In the genomic region with DNA sequence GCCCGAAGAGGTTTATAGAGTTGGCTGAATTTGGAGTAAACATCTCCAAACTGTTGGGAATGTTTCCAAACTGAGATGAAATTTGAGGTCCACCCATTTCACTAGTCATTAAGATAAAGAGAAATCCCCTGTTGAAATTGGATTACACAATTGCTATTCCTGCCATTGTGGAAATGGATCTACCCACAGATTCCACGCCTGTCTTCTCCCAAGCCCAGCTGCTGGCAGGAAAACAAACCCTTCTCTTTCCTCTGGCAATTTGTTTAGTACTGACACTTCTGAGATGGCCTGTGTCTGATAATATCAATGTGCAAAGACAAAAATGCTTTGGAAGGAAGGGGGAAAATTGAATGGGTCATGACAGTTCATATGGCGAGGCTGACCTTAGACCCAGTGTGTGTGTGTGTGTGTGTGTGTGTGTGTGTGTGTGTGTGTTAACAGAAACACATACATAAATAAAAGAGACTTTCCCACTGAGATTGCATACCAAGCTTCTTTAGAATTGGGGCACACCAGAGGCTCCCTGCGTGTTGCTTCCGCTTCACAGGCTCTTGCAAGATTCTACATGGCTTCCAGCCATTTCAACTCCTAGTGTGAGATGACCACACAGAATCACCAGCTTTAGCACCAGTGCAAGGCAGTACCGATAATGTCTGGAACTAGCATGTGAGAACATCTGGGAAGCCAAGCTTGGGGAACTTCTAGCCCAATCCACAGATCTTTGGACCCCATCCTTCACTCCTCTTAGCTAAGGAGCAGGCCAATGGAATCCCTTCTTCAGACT, we compare ENCODE assay signal across 19 mouse cellular contexts.
DNase-seq lines count a peak whose midpoint lies in the region; ATAC-seq lines count a peak whose summit lies in the region.
"Had no signal": no experiment of that assay in that cellular context is flagged by ENCODE, and none has a peak within 500 bp of the region (broad histone marks: within the 10 kb centered on the region; RNA-seq: fewer than 3 reads in every experiment).

No protein-coding gene starts in this region.

- no peak overlapping the region for H3K4me3 ChIP-seq in intestine, embryonic 16.5 days (ENCODE audit: low read length)
- no peak overlapping the region for H3K4me3 ChIP-seq in intestine, embryonic 15.5 days (replicated peaks)
- H3K4me3 ChIP-seq in neural tube, embryonic 15.5 days (replicated peaks) = no peak overlapping the region
- H3K4me3 ChIP-seq: hindbrain, embryonic 10.5 days; liver, embryonic 15.5 days; midbrain, embryonic 13.5 days; stomach, embryonic 15.5 days had no signal

- no peaks in the 10 kb centered on the region for H3K4me1 ChIP-seq in intestine, embryonic 16.5 days (ENCODE audit: control insufficient read depth, insufficient read depth, low read length)
- H3K4me1 ChIP-seq in intestine, embryonic 15.5 days (replicated peaks) = no peaks in the 10 kb centered on the region
- H3K4me1 ChIP-seq in neural tube, embryonic 15.5 days = no peaks in the 10 kb centered on the region
- H3K4me1 ChIP-seq: liver, embryonic 15.5 days; midbrain, embryonic 13.5 days; stomach, embryonic 15.5 days had no signal

- ATAC-seq in intestine, embryonic 16.5 days = peak; percentile 18; the same call in 1 of the 2 replicates
- no peak for ATAC-seq in intestine, embryonic 15.5 days
- ATAC-seq in neural tube, embryonic 15.5 days (ENCODE audit: low FRiP score) = no peak
- ATAC-seq: forebrain, embryonic 14.5 days; inflammation-experienced regulatory T-cells, adult 6 months; midbrain, embryonic 13.5 days had no signal

- H3K36me3 ChIP-seq in intestine, embryonic 16.5 days (ENCODE audit: control insufficient read depth, insufficient read depth, low read length) = no peaks in the 10 kb centered on the region
- H3K36me3 ChIP-seq in intestine, embryonic 15.5 days = no peaks in the 10 kb centered on the region
- no peaks in the 10 kb centered on the region for H3K36me3 ChIP-seq in neural tube, embryonic 15.5 days
- H3K36me3 ChIP-seq: G1E; hindbrain, embryonic 10.5 days; liver, embryonic 15.5 days; midbrain, embryonic 13.5 days; stomach, embryonic 15.5 days had no signal

- no peaks in the 10 kb centered on the region for H3K27me3 ChIP-seq in intestine, embryonic 16.5 days (replicated peaks; ENCODE audit: control insufficient read depth, insufficient read depth, low read length)
- no peaks in the 10 kb centered on the region for H3K27me3 ChIP-seq in intestine, embryonic 15.5 days (replicated peaks)
- peaks cover 6% of the 10 kb centered on the region; the same call in 1 of the 2 replicates for H3K27me3 ChIP-seq in neural tube, embryonic 15.5 days (replicated peaks)
- H3K27me3 ChIP-seq: liver, embryonic 15.5 days; midbrain, embryonic 13.5 days; stomach, embryonic 15.5 days had no signal

- H3K9me3 ChIP-seq in intestine, embryonic 16.5 days (ENCODE audit: control insufficient read depth, low read length) = no peaks in the 10 kb centered on the region
- no peaks in the 10 kb centered on the region for H3K9me3 ChIP-seq in intestine, embryonic 15.5 days
- no peaks in the 10 kb centered on the region for H3K9me3 ChIP-seq in neural tube, embryonic 15.5 days (replicated peaks)
- H3K9me3 ChIP-seq: hindbrain, embryonic 10.5 days; liver, embryonic 15.5 days; midbrain, embryonic 13.5 days; stomach, embryonic 15.5 days had no signal

- H3K4me2 ChIP-seq in intestine, embryonic 16.5 days (ENCODE audit: low read depth, low read length) = no peak overlapping the region
- no peak overlapping the region for H3K4me2 ChIP-seq in intestine, embryonic 15.5 days (replicated peaks)
- H3K4me2 ChIP-seq in neural tube, embryonic 15.5 days = no peak overlapping the region
- H3K4me2 ChIP-seq: liver, embryonic 15.5 days; midbrain, embryonic 13.5 days; stomach, embryonic 15.5 days had no signal

- intact Hi-C loops in heart, postnatal 25 days (cut with DNase I) = no loop called here

- H3K9ac ChIP-seq in intestine, embryonic 16.5 days (ENCODE audit: low read depth, low read length) = no peak overlapping the region
- H3K9ac ChIP-seq in intestine, embryonic 15.5 days = no peak overlapping the region
- no peak overlapping the region for H3K9ac ChIP-seq in neural tube, embryonic 15.5 days (replicated peaks)
- H3K9ac ChIP-seq: liver, embryonic 15.5 days; midbrain, embryonic 13.5 days; stomach, embryonic 15.5 days had no signal

- H3K27ac ChIP-seq in intestine, embryonic 16.5 days (ENCODE audit: low read length) = no peak overlapping the region
- H3K27ac ChIP-seq in intestine, embryonic 15.5 days = no peak overlapping the region
- H3K27ac ChIP-seq in neural tube, embryonic 15.5 days (replicated peaks) = no peak overlapping the region
- H3K27ac ChIP-seq: hindbrain, embryonic 10.5 days; liver, embryonic 15.5 days; midbrain, embryonic 13.5 days; stomach, embryonic 15.5 days had no signal

- peak; percentile 52 for DNase-seq in fat pad, adult 2 months (ENCODE audit: extremely low read depth, low read depth, low spot score)
- peak; percentile 15 for DNase-seq in heart, postnatal 25 days (ENCODE audit: low spot score)
- peak; percentile 15 to 51 for DNase-seq in lung, postnatal 4 days
- no peak for DNase-seq in thymus, postnatal 25 days
- DNase-seq: adrenal gland, postnatal 36 days; cerebellum, postnatal 25 days; kidney, postnatal 10 days; left cerebral cortex, postnatal 4 days; thymus, postnatal 4 days had no signal

- 67% methylated on average over 6 of the region's 6 CpGs for WGBS in intestine, embryonic 16.5 days
- 65% methylated on average over 6 of the region's 6 CpGs for WGBS in intestine, embryonic 15.5 days
- WGBS in neural tube, embryonic 15.5 days = 88% methylated on average over 6 of the region's 6 CpGs
